Mouse (Mus musculus): ENCODE measurements at regions not wholly inside any gene's neighbourhood (a gene's known extent, or its start where the extent isn't known, plus 50 kb on each side); places are given as distances from the start of the nearest gene placed in this dataset.

GRCm38 (mm10) chr7:136038906-136039305 lies 322.7 kb upstream of the Mki67 start:
- no peak for TF ChIP-seq CTCF (IDR thresholded peaks at IDR 0.05; ENCODE audit: insufficient read depth, low read length)
- TF ChIP-seq POLR2A (IDR thresholded peaks at IDR 0.05; ENCODE audit: borderline replicate concordance, extremely low read depth, low read depth, low read length): no peak

Data from lung, adult 2 months (tissue).